Mouse (Mus musculus): Measurements from ENCODE around the gene Capn9. TPM values are rescaled to one million over a fixed set of nuclear protein-coding genes. Genes with fewer than 3 reads are reported as not detected.

The Capn9 gene
- total RNA-seq, 2 experiments from 2014 or later, result 0.08 TPM; not detected in 1

Other genes with a start within 250 kb of the Capn9 start
- gene Pgbd5, start 136.5 kb upstream of the Capn9 start, total RNA-seq (2021), result under 1 TPM; 0.57 to 0.73 TPM
- 10 to 100 TPM; 18.7 to 19.8 TPM for gene Cog2, start 55.3 kb upstream of the Capn9 start, total RNA-seq (2021)
- gene Agt, start 6.4 kb upstream of the Capn9 start, total RNA-seq (2021), result 10 to 100 TPM; 11.4 to 12.3 TPM
- 10 to 100 TPM; 21.4 to 25.8 TPM for gene 2310022B05Rik, start 87.3 kb downstream of the Capn9 start, total RNA-seq (2021)
- 10 to 100 TPM; 16.9 to 22.3 TPM for gene Ttc13, start 145.9 kb downstream of the Capn9 start, total RNA-seq (2021)
- 1 to 10 TPM; 2.8 to 3.3 TPM for gene Arv1, start 146.0 kb downstream of the Capn9 start, total RNA-seq (2021)
- gene Fam89a, start 175.7 kb downstream of the Capn9 start, total RNA-seq (2021), result under 1 TPM; 0.66 to 1.00 TPM
- gene Trim67, start 217.0 kb downstream of the Capn9 start, total RNA-seq (2021), result under 1 TPM; 0.07 to 0.18 TPM